Mouse (Mus musculus): Measurements from ENCODE around the gene Ctbp2. TPM values are rescaled to one million over a fixed set of nuclear protein-coding genes. Genes with fewer than 3 reads are reported as not detected.

Gene Ctbp2
- 48.5 and 54.0 TPM in 2 replicates for polyA plus RNA-seq (2012; ENCODE audit: low replicate concordance)

GRCm38 (mm10) chr7:133123999-133124700 lies at the start of gene Ctbp2:
Gene Ctbp2, minus strand, starts transcription at chr7:133124354.

GRCm38 (mm10) chr7:133123244-133123998 lies 733 bp downstream of the Ctbp2 start, which contains the start of gene Fgfr2:
Gene Fgfr2, minus strand, starts transcription at chr7:133123350.

Other genes with a start within 250 kb of the Ctbp2 start
- 2.6 and 6.5 TPM in 2 replicates for gene Zranb1, start 193.2 kb downstream of the Ctbp2 start, polyA plus RNA-seq (2012; ENCODE audit: low replicate concordance)
- gene Fgfr2, start 1.0 kb downstream of the Ctbp2 start, polyA plus RNA-seq (2012; ENCODE audit: low replicate concordance) = not detected in 2 replicates

Data from leukemia stem cell, adult 10-12 weeks (primary cell).